Mouse (Mus musculus) MEL (cell line): ENCODE measurements around the gene Pou3f1. TPM values are rescaled to one million over a fixed set of nuclear protein-coding genes. Genes with fewer than 3 reads are reported as not detected.
A peak's percentile ranks its signal among the peaks of the same experiment; 100 is the strongest.

Source experiments
- DNase-seq: peaks from one replicate; pipeline ENCODE4 v3.0.0; 2011; ENCODE audit warnings: low read depth, low spot score
- H3K27ac ChIP-seq: 2 replicates; pipeline ENCODE4 v1.5.1; 2012; ENCODE audit warnings: low read depth, mild to moderate bottlenecking, control low read depth, low read length, moderate library complexity; ENCODE audit not compliant: control insufficient read depth
- H3K27me3 ChIP-seq, 2 experiments: fragments of 150-350 bp in 1 of 2; sonication (generic) in 1 of 2; 2 replicates each; pipeline ENCODE4 v1.6.1; 2012; ENCODE audit warnings: low read length in 2 of 2, mild to moderate bottlenecking in 2 of 2, improper control_type of control experiment in 1 of 2, moderate library complexity in 1 of 2; ENCODE audit not compliant: insufficient read depth in 2 of 2, control insufficient read depth in 1 of 2
- H3K36me3 ChIP-seq, 2 experiments: 2 replicates each; pipeline ENCODE4 v1.6.1; 2012 to 2014; ENCODE audit warnings: low read length in 2 of 2, improper control_type of control experiment in 1 of 2, inconsistent platforms in 1 of 2, mild to moderate bottlenecking in 1 of 2; ENCODE audit not compliant: insufficient read depth in 2 of 2, control insufficient read depth in 1 of 2
- H3K4me1 ChIP-seq, 2 experiments: fragments of 150-350 bp in 1 of 2; sonication (generic) in 1 of 2; 2 replicates each; pipeline ENCODE4 v1.6.1; 2012; ENCODE audit warnings: low read length in 2 of 2, improper control_type of control experiment in 1 of 2, mild to moderate bottlenecking in 1 of 2; ENCODE audit not compliant: insufficient read depth in 2 of 2, control insufficient read depth in 1 of 2
- H3K4me3 ChIP-seq, 2 experiments: fragments of 150-350 bp in 1 of 2; sonication (generic) in 1 of 2; 2 replicates each; pipeline ENCODE4 v1.5.1; 2012; ENCODE audit warnings: low read depth in 2 of 2, low read length in 2 of 2, mild to moderate bottlenecking in 2 of 2, moderate library complexity in 2 of 2, control low read depth in 1 of 2, improper control_type of control experiment in 1 of 2; ENCODE audit not compliant: control insufficient read depth in 1 of 2, insufficient read depth in 1 of 2
- H3K79me2 ChIP-seq: 2 replicates; pipeline ENCODE4 v1.6.1; 2012; ENCODE audit warnings: mild to moderate bottlenecking, low read length, moderate library complexity; ENCODE audit not compliant: control insufficient read depth, poor library complexity, insufficient read depth
- H3K9ac ChIP-seq: 2 replicates; pipeline ENCODE4 v1.6.1; 2012; ENCODE audit warnings: low read depth, mild to moderate bottlenecking, control low read depth, low read length, moderate library complexity; ENCODE audit not compliant: control insufficient read depth, poor library complexity, severe bottlenecking
- H3K9me3 ChIP-seq: fragments of 150-350 bp; sonication (generic); replicated peaks from 2 replicates; pipeline ENCODE4 v1.6.1; 2012; ENCODE audit warnings: mild to moderate bottlenecking, low read length, improper control_type of control experiment, moderate library complexity; ENCODE audit not compliant: insufficient read depth
- CHD1 ChIP-seq: IDR thresholded peaks from 2 replicates; pipeline ENCODE4 v1.6.1; 2012; ENCODE audit warnings: low read depth, mild to moderate bottlenecking, inconsistent platforms, low read length, improper control_type of control experiment
- CHD2 ChIP-seq: IDR thresholded peaks from 2 replicates; pipeline ENCODE4 v1.6.1; 2011; ENCODE audit warnings: low read length, improper control_type of control experiment
- CTCF ChIP-seq, 3 experiments: IDR thresholded peaks in 2 of 3; conservative IDR thresholded peaks in 1 of 3; 2 replicates each; pipeline ENCODE4 v1.5.1; 2011 to 2012; ENCODE audit warnings: low read length in 3 of 3, low read depth in 2 of 3, mild to moderate bottlenecking in 2 of 3, improper control_type of control experiment in 1 of 3, inconsistent platforms in 1 of 3, mixed read lengths in 1 of 3, moderate library complexity in 1 of 3; ENCODE audit not compliant: control insufficient read depth in 1 of 3, insufficient read depth in 1 of 3, poor library complexity in 1 of 3, severe bottlenecking in 1 of 3
- E2F4 ChIP-seq: IDR thresholded peaks from 2 replicates; pipeline ENCODE4 v1.6.1; 2011; ENCODE audit warnings: low read depth, low read length, improper control_type of control experiment, borderline replicate concordance
- ELF1 ChIP-seq: IDR thresholded peaks from 2 replicates; pipeline ENCODE4 v1.6.1; 2014; ENCODE audit warnings: low read depth, mild to moderate bottlenecking, inconsistent platforms, low read length, improper control_type of control experiment, moderate library complexity
- EP300 ChIP-seq, 2 experiments: IDR thresholded peaks; 2 replicates each; pipeline ENCODE4 v1.6.1; 2011; ENCODE audit warnings: improper control_type of control experiment in 2 of 2, low read length in 2 of 2, low read depth in 1 of 2, mild to moderate bottlenecking in 1 of 2
- ETS1 ChIP-seq: IDR thresholded peaks from 2 replicates; pipeline ENCODE4 v1.6.1; 2012; ENCODE audit warnings: low read depth, mild to moderate bottlenecking, inconsistent platforms, low read length, improper control_type of control experiment, moderate library complexity
- GABPA ChIP-seq: IDR thresholded peaks from 2 replicates; pipeline ENCODE4 v1.6.1; 2012; ENCODE audit warnings: low read depth, mild to moderate bottlenecking, inconsistent platforms, low read length, improper control_type of control experiment, moderate library complexity
- GATA1 ChIP-seq: IDR thresholded peaks from 2 replicates; pipeline ENCODE4 v1.6.1; 2011; ENCODE audit warnings: low read depth, low read length, improper control_type of control experiment
- HCFC1 ChIP-seq: IDR thresholded peaks from 2 replicates; pipeline ENCODE4 v1.6.1; 2012; ENCODE audit warnings: low read depth, mild to moderate bottlenecking, inconsistent platforms, low read length, improper control_type of control experiment, moderate library complexity
- JUND ChIP-seq: IDR thresholded peaks from 2 replicates; pipeline ENCODE4 v1.6.1; 2011; ENCODE audit warnings: low read depth, mild to moderate bottlenecking, improper control_type of control experiment, low read length
- KAT2A ChIP-seq: conservative IDR thresholded peaks from 2 replicates; pipeline ENCODE4 v1.6.1; 2012; ENCODE audit warnings: low read depth, low read length, improper control_type of control experiment, inconsistent platforms
- MAFK ChIP-seq: IDR thresholded peaks from 2 replicates; pipeline ENCODE4 v1.6.1; 2011; ENCODE audit warnings: low read depth, mild to moderate bottlenecking, low read length, improper control_type of control experiment, borderline replicate concordance
- MAX ChIP-seq: IDR thresholded peaks from 2 replicates; pipeline ENCODE4 v1.6.1; 2011; ENCODE audit warnings: low read length, improper control_type of control experiment
- MAZ ChIP-seq: IDR thresholded peaks from 2 replicates; pipeline ENCODE4 v1.6.1; 2012; ENCODE audit warnings: low read depth, mild to moderate bottlenecking, inconsistent platforms, low read length, improper control_type of control experiment
- MEF2A ChIP-seq: IDR thresholded peaks from 2 replicates; pipeline ENCODE4 v1.6.1; 2014; ENCODE audit warnings: low read depth, mild to moderate bottlenecking, inconsistent platforms, low read length, improper control_type of control experiment; ENCODE audit not compliant: poor library complexity, insufficient replicate concordance, severe bottlenecking; ENCODE audit errors: extremely low read depth
- MXI1 ChIP-seq: IDR thresholded peaks from 2 replicates; pipeline ENCODE4 v1.6.1; 2011; ENCODE audit warnings: mild to moderate bottlenecking, low read depth, low read length, improper control_type of control experiment
- MYC ChIP-seq: IDR thresholded peaks from 2 replicates; pipeline ENCODE4 v1.6.1; 2011; ENCODE audit warnings: low read depth, mild to moderate bottlenecking, low read length, improper control_type of control experiment, moderate library complexity
- NELFE ChIP-seq: IDR thresholded peaks from 2 replicates; pipeline ENCODE4 v1.6.1; 2011; ENCODE audit warnings: low read depth, low read length, improper control_type of control experiment
- NRF1 ChIP-seq: IDR thresholded peaks from 2 replicates; pipeline ENCODE4 v1.6.1; 2014; ENCODE audit warnings: low read depth, mild to moderate bottlenecking, inconsistent platforms, low read length, improper control_type of control experiment, moderate library complexity; ENCODE audit not compliant: poor library complexity, insufficient read depth, severe bottlenecking
- POLR2A ChIP-seq, 2 experiments: IDR thresholded peaks; 2 replicates each; pipeline ENCODE4 v1.6.1; 2011 to 2012; ENCODE audit warnings: low read length in 2 of 2, mild to moderate bottlenecking in 2 of 2, control low read depth in 1 of 2, improper control_type of control experiment in 1 of 2, low read depth in 1 of 2, moderate library complexity in 1 of 2; ENCODE audit not compliant: control insufficient read depth in 1 of 2, insufficient read depth in 1 of 2, poor library complexity in 1 of 2
- POLR2AphosphoS2 ChIP-seq: IDR thresholded peaks from 2 replicates; pipeline ENCODE4 v1.6.1; 2011; ENCODE audit warnings: low read length, improper control_type of control experiment
- POLR2AphosphoS5 ChIP-seq: IDR thresholded peaks from 2 replicates; pipeline ENCODE4 v1.6.1; 2012; ENCODE audit warnings: low read depth, borderline replicate concordance, mild to moderate bottlenecking, inconsistent platforms, low read length, moderate library complexity, mixed read lengths
- RAD21 ChIP-seq: IDR thresholded peaks from 2 replicates; pipeline ENCODE4 v1.6.1; 2011; ENCODE audit warnings: mild to moderate bottlenecking, low read depth, low read length, improper control_type of control experiment
- RCOR1 ChIP-seq: IDR thresholded peaks from 2 replicates; pipeline ENCODE4 v1.6.1; 2012; ENCODE audit warnings: low read depth, mild to moderate bottlenecking, inconsistent platforms, low read length, improper control_type of control experiment
- SIN3A ChIP-seq: IDR thresholded peaks from 2 replicates; pipeline ENCODE4 v1.6.1; 2012; ENCODE audit warnings: low read length, improper control_type of control experiment, inconsistent platforms
- SMC3 ChIP-seq: IDR thresholded peaks from 2 replicates; pipeline ENCODE4 v1.6.1; 2011; ENCODE audit warnings: low read depth, low read length, improper control_type of control experiment
- TAL1 ChIP-seq: IDR thresholded peaks from 2 replicates; pipeline ENCODE4 v1.6.1; 2012; ENCODE audit warnings: mild to moderate bottlenecking, inconsistent platforms, low read length, moderate library complexity, mixed read lengths
- TBP ChIP-seq: IDR thresholded peaks from 2 replicates; pipeline ENCODE4 v1.8.0; 2011; ENCODE audit warnings: low read depth, low read length, improper control_type of control experiment
- TCF12 ChIP-seq: IDR thresholded peaks from 2 replicates; pipeline ENCODE4 v1.6.1; 2014; ENCODE audit warnings: low read depth, mild to moderate bottlenecking, inconsistent platforms, low read length, improper control_type of control experiment, moderate library complexity
- UBTF ChIP-seq: IDR thresholded peaks from 2 replicates; pipeline ENCODE4 v1.6.1; 2012; ENCODE audit warnings: low read depth, mild to moderate bottlenecking, inconsistent platforms, low read length, improper control_type of control experiment, moderate library complexity, borderline replicate concordance; ENCODE audit not compliant: insufficient read depth
- USF1 ChIP-seq: IDR thresholded peaks from 2 replicates; pipeline ENCODE4 v1.6.1; 2014; ENCODE audit warnings: low read depth, mild to moderate bottlenecking, inconsistent platforms, low read length, improper control_type of control experiment, moderate library complexity
- USF2 ChIP-seq, 2 experiments: IDR thresholded peaks; 2 replicates each; pipeline ENCODE4 v1.6.1; 2011 to 2012; ENCODE audit warnings: improper control_type of control experiment in 2 of 2, low read length in 2 of 2, borderline replicate concordance in 1 of 2, inconsistent platforms in 1 of 2, low read depth in 1 of 2, mild to moderate bottlenecking in 1 of 2; ENCODE audit not compliant: insufficient read depth in 1 of 2
- ZC3H11A ChIP-seq: IDR thresholded peaks from 2 replicates; pipeline ENCODE4 v1.6.1; 2012; ENCODE audit warnings: low read depth, mild to moderate bottlenecking, inconsistent platforms, low read length, improper control_type of control experiment
- ZKSCAN1 ChIP-seq: IDR thresholded peaks from 2 replicates; pipeline ENCODE4 v1.6.1; 2012; ENCODE audit warnings: low read depth, mild to moderate bottlenecking, inconsistent platforms, low read length, improper control_type of control experiment, moderate library complexity
- ZMIZ1 ChIP-seq: IDR thresholded peaks from 2 replicates; pipeline ENCODE4 v1.6.1; 2012; ENCODE audit warnings: low read depth, mild to moderate bottlenecking, inconsistent platforms, low read length, improper control_type of control experiment, moderate library complexity
- ZNF384 ChIP-seq: IDR thresholded peaks from 2 replicates; pipeline ENCODE4 v1.6.1; 2012; ENCODE audit warnings: low read depth, mild to moderate bottlenecking, inconsistent platforms, low read length, improper control_type of control experiment
- polyA plus RNA-seq, 2 experiments: library from polyadenylated mRNA; stranded (reverse) in 1 of 2; unstranded in 1 of 2; fragments of >175 nt in 1 of 2; fragments of >200 nt in 1 of 2; gene quantifications; 2 replicates each; pipeline versions ENCODE4 v1.2.1 to v1.2.4; 2012; ENCODE audit warnings: low replicate concordance in 2 of 2, low read depth in 1 of 2; ENCODE audit not compliant: insufficient read length in 2 of 2, insufficient read depth in 1 of 2, missing spikeins in 1 of 2
- total RNA-seq: library from RNA; depleted of rRNA; stranded (reverse); fragments of 300-350 nt; gene quantifications from 2 replicates; pipeline ENCODE4 v1.2.3, GENCODE M21; 2012

The Pou3f1 gene
- total and polyA plus RNA-seq, 3 experiments = not detected

GRCm38 (mm10) chr4:124700248-124700971 lies 43.8 kb downstream of the Pou3f1 start, which contains the start of gene Fhl3:
Gene Fhl3, plus strand, starts transcription at chr4:124700701.
- Histone ChIP-seq H3K4me1 (peaks cover 11 to 39% of the 10 kb centered on the region in 2 experiments), H3K27me3 (no peaks in the 10 kb centered on the region), H3K4me3 (peak within 1 kb of the TSS; percentile 71 to 90), H3K9me3 (no peaks in the 10 kb centered on the region), H3K36me3 (peaks cover 0 to 31% of the 10 kb centered on the region in 2 experiments; a peak in 2 of 4 replicates), H3K9ac (peak within 1 kb of the TSS; percentile 77), H3K79me2 (peaks cover 10% of the 10 kb centered on the region), H3K27ac (peak within 1 kb of the TSS; percentile 61)
- peak; percentile 84 for DNase-seq
- TF ChIP-seq MAFK = no peak
- no peak for TF ChIP-seq EP300 (IDR thresholded peaks at IDR 0.05; ENCODE audit: low read depth in 1 of 2, low read length in 2 of 2)
- TF ChIP-seq MXI1 = no peak; the same call in 1 of the 2 replicates
- TF ChIP-seq SMC3 = no peak
- no peak for TF ChIP-seq MEF2A
- TF ChIP-seq USF2 (IDR thresholded peaks at IDR 0.05; ENCODE audit: borderline replicate concordance in 1 of 2, insufficient read depth in 1 of 2, low read depth in 1 of 2, low read length in 2 of 2) = no peak
- no peak for TF ChIP-seq ETS1
- TF ChIP-seq POLR2A (IDR thresholded peaks at IDR 0.05; ENCODE audit: control insufficient read depth in 1 of 2, insufficient read depth in 1 of 2, low read depth in 1 of 2, low read length in 2 of 2, poor library complexity in 1 of 2) = peak; percentile 35 to 59; a peak in 1 of 4 replicates
- TF ChIP-seq RCOR1 = no peak
- TF ChIP-seq E2F4 = no peak
- peak; percentile 59; the same call in 1 of the 2 replicates for TF ChIP-seq ZMIZ1
- no peak for TF ChIP-seq POLR2AphosphoS2
- TF ChIP-seq KAT2A = no peak
- no peak for TF ChIP-seq UBTF
- TF ChIP-seq NRF1 = no peak
- TF ChIP-seq CHD2 = no peak
- no peak for TF ChIP-seq ZKSCAN1
- TF ChIP-seq TBP = no peak
- TF ChIP-seq GABPA = no peak
- TF ChIP-seq TCF12 = no peak
- peak; percentile 10 for TF ChIP-seq SIN3A
- no peak for TF ChIP-seq USF1
- no peak for TF ChIP-seq MYC
- TF ChIP-seq HCFC1 = no peak
- no peak for TF ChIP-seq MAZ
- peak; percentile 66 for TF ChIP-seq NELFE
- no peak for TF ChIP-seq ELF1
- TF ChIP-seq POLR2AphosphoS5 = no peak
- TF ChIP-seq GATA1 = no peak
- peak; percentile 93 for TF ChIP-seq ZNF384
- no peak for TF ChIP-seq TAL1
- no peak for TF ChIP-seq RAD21
- TF ChIP-seq ZC3H11A = no peak
- no peak for TF ChIP-seq CTCF (IDR thresholded peaks at IDR 0.05 in 2 of 3, conservative IDR thresholded peaks at IDR 0.05 in 1 of 3; ENCODE audit: control insufficient read depth in 1 of 3, insufficient read depth in 1 of 3, low read depth in 2 of 3, low read length in 3 of 3, poor library complexity in 1 of 3, severe bottlenecking in 1 of 3)
- TF ChIP-seq CHD1 = no peak
- TF ChIP-seq JUND = no peak
- no peak for TF ChIP-seq MAX
